Mouse (Mus musculus) liver, postnatal 0 days (tissue): ENCODE results near the gene Tmem94.

Source experiments
- CTCF ChIP-seq: sonication (generic); IDR thresholded peaks from 2 replicates; pipeline ENCODE4 v1.5.1; 2016; ENCODE audit warnings: antibody characterized with exemption, low read depth
- EP300 ChIP-seq: IDR thresholded peaks from 2 replicates; pipeline ENCODE4 v1.6.1; 2016; ENCODE audit warnings: antibody characterized with exemption, low read depth, mild to moderate bottlenecking

DNA sequence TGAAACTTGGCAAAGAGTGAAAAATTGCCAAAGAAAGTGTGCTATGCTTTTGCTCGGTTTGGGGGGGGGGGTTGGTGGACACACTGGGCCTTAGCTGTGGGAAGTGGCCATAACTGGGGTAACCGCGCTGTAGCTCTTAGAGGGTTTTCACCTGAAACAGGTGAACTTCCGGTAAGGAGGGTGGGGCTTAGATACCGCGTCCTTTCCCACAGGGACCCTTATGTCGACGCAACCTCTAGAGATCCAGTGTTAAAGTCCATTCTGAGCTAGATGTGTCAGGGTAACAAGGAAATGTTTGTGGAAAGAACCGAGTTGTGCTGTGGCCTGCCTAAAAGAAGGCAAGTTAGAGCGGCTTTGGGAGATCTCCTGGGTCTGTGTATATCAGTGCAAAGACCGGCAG is 59.6 kb downstream of the Tmem94 start:
- TF ChIP-seq CTCF (no peak), EP300 (no peak)
